Mouse (Mus musculus) hindbrain, embryonic 15.5 days (tissue): ENCODE results near the gene Mad2l2. TPM values are rescaled to one million over a fixed set of nuclear protein-coding genes. Genes with fewer than 3 reads are reported as not detected.

Source experiments
- ATAC-seq: fragments of 200-750 bp; cut with Nextera tagmentation; 2 replicates; pipeline ENCODE4 v1.8.0; 2017; ENCODE audit warnings: low read depth, moderate number of reproducible peaks, moderate TSS enrichment; ENCODE audit not compliant: low FRiP score
- H3K27ac ChIP-seq: fragments of 300-500 bp; sonication (generic); replicated peaks from 2 replicates; pipeline ENCODE4 v1.5.1; 2015; ENCODE audit warnings: mild to moderate bottlenecking, inconsistent platforms
- H3K27me3 ChIP-seq: fragments of 300-500 bp; sonication (generic); 2 replicates; pipeline ENCODE4 v1.6.1; 2015; ENCODE audit warnings: control low read depth, inconsistent platforms
- H3K36me3 ChIP-seq: fragments of 300-500 bp; sonication (generic); 2 replicates; pipeline ENCODE4 v1.6.1; 2015; ENCODE audit warnings: control low read depth, inconsistent platforms
- H3K4me1 ChIP-seq: fragments of 300-500 bp; sonication (generic); replicated peaks from 2 replicates; pipeline ENCODE4 v1.6.1; 2015; ENCODE audit warnings: control low read depth, inconsistent platforms
- H3K4me2 ChIP-seq: fragments of 300-500 bp; sonication (generic); 2 replicates; pipeline ENCODE4 v1.6.1; 2015; ENCODE audit warnings: moderate library complexity, mild to moderate bottlenecking, inconsistent platforms
- H3K4me3 ChIP-seq: fragments of 300-500 bp; sonication (generic); 2 replicates; pipeline ENCODE4 v1.5.1; 2015; ENCODE audit warnings: mild to moderate bottlenecking, inconsistent platforms
- H3K9ac ChIP-seq: fragments of 300-500 bp; sonication (generic); 2 replicates; pipeline ENCODE4 v1.6.1; 2015; ENCODE audit warnings: inconsistent platforms
- H3K9me3 ChIP-seq: fragments of 300-500 bp; sonication (generic); 2 replicates; pipeline ENCODE4 v1.6.1; 2016; ENCODE audit warnings: control low read depth, inconsistent platforms
- whole genome bisulfite sequencing: fragments of 180-500 bp; shearing (Covaris S2); methylation state at CpG from one replicate; pipeline ENCODE4 v1.1.7; 2015; 5-methylcytosine and 5-hydroxymethylcytosine counted together
- polyA plus RNA-seq: library from polyadenylated mRNA; unstranded; fragments of >200 nt; fragmentation: Nextera tagmentation; extraction: Ambion mirVana; gene quantifications from 2 replicates; pipeline ENCODE4 v1.2.1, GENCODE M21; 2015

The Mad2l2 gene
- polyA plus RNA-seq, 1 experiment from 2014 or later: 110 TPM

GRCm38 (mm10) chr4:148151267-148152168 is 21.3 kb downstream of the Mad2l2 start, which contains the start of gene Fbxo6:
TSS of gene Fbxo6 (minus strand) at chr4:148152140.
- Histone ChIP-seq H3K4me3 (peak within 1 kb of the TSS; percentile 51), H3K4me2 (peak within 1 kb of the TSS; percentile 93), H3K27ac (peak within 1 kb of the TSS; percentile 92), H3K4me1 (peaks cover 8% of the 10 kb centered on the region), H3K9ac (peak within 1 kb of the TSS; percentile 73), H3K27me3 (no peaks in the 10 kb centered on the region), H3K36me3 (peaks cover 32% of the 10 kb centered on the region), H3K9me3 (no peaks in the 10 kb centered on the region)
- under 1% methylated on average over 57 of the region's 67 CpGs for WGBS
- ATAC-seq: peak; percentile 89

GRCm38 (mm10) chr4:148152547-148152946 is 22.4 kb downstream of the Mad2l2 start:
- no peak overlapping the region for H3K4me2 ChIP-seq
- peaks cover 32% of the 10 kb centered on the region for H3K36me3 ChIP-seq
- no peak for ATAC-seq
- peaks cover 13% of the 10 kb centered on the region for H3K4me1 ChIP-seq
- no peaks in the 10 kb centered on the region for H3K9me3 ChIP-seq
- H3K4me3 ChIP-seq: no peak overlapping the region
- 80% methylated on average over 5 of the region's 5 CpGs for WGBS
- H3K27ac ChIP-seq: peak overlapping the region; percentile 92
- H3K9ac ChIP-seq: no peak overlapping the region
- H3K27me3 ChIP-seq: no peaks in the 10 kb centered on the region

GRCm38 (mm10) chr4:148154006-148154405 is 23.8 kb downstream of the Mad2l2 start:
- Histone ChIP-seq H3K4me3 (no peak overlapping the region), H3K9ac (no peak overlapping the region), H3K4me1 (peaks cover 26% of the 10 kb centered on the region), H3K9me3 (no peaks in the 10 kb centered on the region), H3K36me3 (peaks cover 32% of the 10 kb centered on the region), H3K4me2 (no peak overlapping the region), H3K27ac (no peak overlapping the region), H3K27me3 (no peaks in the 10 kb centered on the region)
- no peak for ATAC-seq
- WGBS: 97% methylated on average over 4 of the region's 4 CpGs

- peaks cover 32% of the 10 kb centered on the region for H3K36me3 ChIP-seq
- 47% methylated on average over 3 of the region's 3 CpGs for WGBS
- peaks cover 28% of the 10 kb centered on the region for H3K4me1 ChIP-seq
These were observed 24.8 kb downstream of the Mad2l2 start for GRCm38 (mm10) chr4:148154982-148155381.

GRCm38 (mm10) chr4:148158436-148159348 is 28.5 kb downstream of the Mad2l2 start:
- no peak for ATAC-seq
- peak overlapping the region; percentile 61 for H3K4me3 ChIP-seq
- WGBS: 20% methylated on average over 27 of the region's 27 CpGs

More at GRCm38 (mm10) chr4:148154982-148155381, 24.8 kb downstream of the Mad2l2 start:
- Histone ChIP-seq H3K27me3 (no peaks in the 10 kb centered on the region), H3K9me3 (no peaks in the 10 kb centered on the region), H3K4me3 (no peak overlapping the region), H3K9ac (no peak overlapping the region), H3K4me2 (no peak overlapping the region), H3K27ac (no peak overlapping the region)
- no peak for ATAC-seq

GRCm38 (mm10) chr4:148159544-148160435 is 29.6 kb downstream of the Mad2l2 start:
- under 1% methylated on average over 46 of the region's 55 CpGs for WGBS

More at GRCm38 (mm10) chr4:148158436-148159348, 28.5 kb downstream of the Mad2l2 start:
- Histone ChIP-seq H3K27me3 (peaks cover 24% of the 10 kb centered on the region), H3K9me3 (no peaks in the 10 kb centered on the region), H3K36me3 (peaks cover 23% of the 10 kb centered on the region), H3K9ac (peak overlapping the region; percentile 87), H3K27ac (peak overlapping the region; percentile 88), H3K4me1 (peaks cover 36% of the 10 kb centered on the region), H3K4me2 (peak overlapping the region; percentile 92)

GRCm38 (mm10) chr4:148160436-148161390 is 30.5 kb downstream of the Mad2l2 start, which contains the start of the genes Fbxo44 and Fbxo2:
TSS of gene Fbxo44 (minus strand) at chr4:148160482.
TSS of gene Fbxo2 (plus strand) at chr4:148160621.
- ATAC-seq: peak; percentile 75
- WGBS: 1% methylated on average over 40 of the region's 43 CpGs

More at GRCm38 (mm10) chr4:148159544-148160435, 29.6 kb downstream of the Mad2l2 start:
- no peaks in the 10 kb centered on the region for H3K9me3 ChIP-seq
- H3K4me1 ChIP-seq: peaks cover 46% of the 10 kb centered on the region
- peaks cover 18% of the 10 kb centered on the region for H3K36me3 ChIP-seq
- H3K27ac ChIP-seq: peak overlapping the region; percentile 88
- peak overlapping the region; percentile 87 for H3K9ac ChIP-seq
- H3K4me3 ChIP-seq: peak overlapping the region; percentile 61
- peak; percentile 91 for ATAC-seq
- H3K4me2 ChIP-seq: peak overlapping the region; percentile 92
- H3K27me3 ChIP-seq: peaks cover 31% of the 10 kb centered on the region

GRCm38 (mm10) chr4:148164002-148164439 is 33.8 kb downstream of the Mad2l2 start:
- under 1% methylated on average over 28 of the region's 29 CpGs for WGBS
- H3K4me1 ChIP-seq: peaks cover 52% of the 10 kb centered on the region
- H3K36me3 ChIP-seq: no peaks in the 10 kb centered on the region
- H3K9me3 ChIP-seq: no peaks in the 10 kb centered on the region
- peaks cover 50% of the 10 kb centered on the region for H3K27me3 ChIP-seq
- peak overlapping the region; percentile 31 for H3K4me3 ChIP-seq
- no peak for ATAC-seq
- H3K27ac ChIP-seq: no peak overlapping the region
- H3K4me2 ChIP-seq: peak overlapping the region; percentile 54
- 0 out of 2 replicates have a peak overlapping the region, but pooled peaks have one; percentile 18 for H3K9ac ChIP-seq

More at GRCm38 (mm10) chr4:148160436-148161390, 30.5 kb downstream of the Mad2l2 start, which contains the start of the genes Fbxo44 and Fbxo2:
- Histone ChIP-seq H3K4me1 (peaks cover 53% of the 10 kb centered on the region), H3K4me2 (peak within 1 kb of the TSS; percentile 92), H3K9me3 (no peaks in the 10 kb centered on the region), H3K36me3 (peaks cover 12% of the 10 kb centered on the region), H3K4me3 (peak within 1 kb of the TSS; percentile 61), H3K27me3 (peaks cover 38% of the 10 kb centered on the region), H3K27ac (peak within 1 kb of the TSS; percentile 88), H3K9ac (peak within 1 kb of the TSS; percentile 87)

- 2% methylated on average over 16 of the region's 16 CpGs for WGBS
- Histone ChIP-seq H3K36me3 (no peaks in the 10 kb centered on the region), H3K4me3 (peak overlapping the region; percentile 31)
These were observed 34.3 kb downstream of the Mad2l2 start for GRCm38 (mm10) chr4:148164461-148164860.

GRCm38 (mm10) chr4:148165551-148165950 is 35.4 kb downstream of the Mad2l2 start:
- peaks cover 49% of the 10 kb centered on the region for H3K4me1 ChIP-seq
- H3K27me3 ChIP-seq: peaks cover 57% of the 10 kb centered on the region
- no peaks in the 10 kb centered on the region for H3K36me3 ChIP-seq
- WGBS: 9% methylated on average over 17 of the region's 17 CpGs
- H3K9me3 ChIP-seq: no peaks in the 10 kb centered on the region
- ATAC-seq: no peak
- peak overlapping the region; percentile 43; the same call in 1 of the 2 replicates for H3K4me2 ChIP-seq
- H3K27ac ChIP-seq: peak overlapping the region; percentile 81; the same call in 1 of the 2 replicates
- no peak overlapping the region for H3K4me3 ChIP-seq
- H3K9ac ChIP-seq: no peak overlapping the region

More at GRCm38 (mm10) chr4:148164461-148164860, 34.3 kb downstream of the Mad2l2 start:
- H3K9me3 ChIP-seq: no peaks in the 10 kb centered on the region
- H3K4me1 ChIP-seq: peaks cover 53% of the 10 kb centered on the region
- peaks cover 51% of the 10 kb centered on the region for H3K27me3 ChIP-seq
- H3K9ac ChIP-seq: 0 out of 2 replicates have a peak overlapping the region, but pooled peaks have one; percentile 18
- H3K4me2 ChIP-seq: peak overlapping the region; percentile 54
- no peak for ATAC-seq
- no peak overlapping the region for H3K27ac ChIP-seq
